Mouse (Mus musculus): Measurements from ENCODE around the gene Zfp189. TPM values are rescaled to one million over a fixed set of nuclear protein-coding genes. Genes with fewer than 3 reads are reported as not detected.

Zfp189 gene
- polyA plus RNA-seq, 1 experiment from 2014 or later = 9.0 TPM

- H3K9ac ChIP-seq (ENCODE audit: low read depth, low read length) = no peak overlapping the region
- H3K27ac ChIP-seq = no peak overlapping the region
- no peaks in the 10 kb centered on the region for H3K27me3 ChIP-seq (ENCODE audit: insufficient read depth, low read length)
- DNase-seq (ENCODE audit: low spot score) (no peak), ATAC-seq (replicated peaks; ENCODE audit: low FRiP score, low read depth) (no peak)
- no peak overlapping the region for H3K4me3 ChIP-seq (replicated peaks; ENCODE audit: low read depth, low read length)
- H3K4me2 ChIP-seq (ENCODE audit: low read length) = no peak overlapping the region
- no peaks in the 10 kb centered on the region for H3K36me3 ChIP-seq (ENCODE audit: insufficient read depth, low read length)
- H3K4me1 ChIP-seq (replicated peaks; ENCODE audit: insufficient read depth, low read length) = no peaks in the 10 kb centered on the region
- TF ChIP-seq CTCF (IDR thresholded peaks at IDR 0.05; ENCODE audit: low read depth) = no peak
- no peaks in the 10 kb centered on the region for H3K9me3 ChIP-seq (replicated peaks; ENCODE audit: low read length)
- 87% methylated on average over 2 of the region's 2 CpGs for WGBS
These were observed 37.2 kb downstream of the Zfp189 start for GRCm38 (mm10) chr4:49558181-49558580.

GRCm38 (mm10) chr4:49559915-49560772 lies 39.2 kb downstream of the Zfp189 start:
- H3K9ac ChIP-seq (ENCODE audit: low read depth, low read length) = no peak overlapping the region
- ATAC-seq (replicated peaks; ENCODE audit: low FRiP score, low read depth) (peak; percentile 91), DNase-seq (ENCODE audit: low spot score) (peak; percentile 21)
- TF ChIP-seq CTCF (IDR thresholded peaks at IDR 0.05; ENCODE audit: low read depth) = no peak
- H3K4me3 ChIP-seq (replicated peaks; ENCODE audit: low read depth, low read length) = no peak overlapping the region
- WGBS = 52% methylated on average over 20 of the region's 20 CpGs
- no peak overlapping the region for H3K4me2 ChIP-seq (ENCODE audit: low read length)
- no peaks in the 10 kb centered on the region for H3K27me3 ChIP-seq (ENCODE audit: insufficient read depth, low read length)
- H3K27ac ChIP-seq = no peak overlapping the region
- H3K36me3 ChIP-seq (ENCODE audit: insufficient read depth, low read length) = no peaks in the 10 kb centered on the region
- no peaks in the 10 kb centered on the region for H3K4me1 ChIP-seq (replicated peaks; ENCODE audit: insufficient read depth, low read length)
- H3K9me3 ChIP-seq (replicated peaks; ENCODE audit: low read length) = no peaks in the 10 kb centered on the region

GRCm38 (mm10) chr4:49567613-49568012 lies 46.6 kb downstream of the Zfp189 start:
- Histone ChIP-seq H3K4me2 (ENCODE audit: low read length) (no peak overlapping the region), H3K9me3 (replicated peaks; ENCODE audit: low read length) (no peaks in the 10 kb centered on the region), H3K36me3 (ENCODE audit: insufficient read depth, low read length) (no peaks in the 10 kb centered on the region), H3K4me3 (replicated peaks; ENCODE audit: low read depth, low read length) (no peak overlapping the region), H3K9ac (ENCODE audit: low read depth, low read length) (no peak overlapping the region), H3K27ac (no peak overlapping the region), H3K27me3 (ENCODE audit: insufficient read depth, low read length) (no peaks in the 10 kb centered on the region), H3K4me1 (replicated peaks; ENCODE audit: insufficient read depth, low read length) (no peaks in the 10 kb centered on the region)
- TF ChIP-seq CTCF (IDR thresholded peaks at IDR 0.05; ENCODE audit: low read depth) = peak; percentile 97
- DNase-seq (ENCODE audit: low spot score) = peak; percentile 90
- no peak for ATAC-seq (replicated peaks; ENCODE audit: low FRiP score, low read depth)
- 20% methylated on average over 3 of the region's 3 CpGs for WGBS

GRCm38 (mm10) chr4:49572194-49572593 lies 51.2 kb downstream of the Zfp189 start:
- ATAC-seq (replicated peaks; ENCODE audit: low FRiP score, low read depth) (no peak), DNase-seq (ENCODE audit: low spot score) (no peak)
- TF ChIP-seq CTCF (IDR thresholded peaks at IDR 0.05; ENCODE audit: low read depth) = no peak
- H3K9me3 ChIP-seq (replicated peaks; ENCODE audit: low read length) = no peaks in the 10 kb centered on the region
- H3K36me3 ChIP-seq (ENCODE audit: insufficient read depth, low read length) = no peaks in the 10 kb centered on the region
- H3K9ac ChIP-seq (ENCODE audit: low read depth, low read length) = no peak overlapping the region
- 87% methylated on average over 4 of the region's 4 CpGs for WGBS
- H3K27ac ChIP-seq = no peak overlapping the region
- no peaks in the 10 kb centered on the region for H3K4me1 ChIP-seq (replicated peaks; ENCODE audit: insufficient read depth, low read length)
- H3K27me3 ChIP-seq (ENCODE audit: insufficient read depth, low read length) = no peaks in the 10 kb centered on the region
- no peak overlapping the region for H3K4me2 ChIP-seq (ENCODE audit: low read length)
- no peak overlapping the region for H3K4me3 ChIP-seq (replicated peaks; ENCODE audit: low read depth, low read length)

Other genes starting within 250 kb of the Zfp189 start
- 6.2 and 6.8 TPM in 2 replicates for gene Acnat2, start 113.0 kb upstream of the Zfp189 start, polyA plus RNA-seq (2015; fragmentation: Nextera tagmentation; extraction: Ambion mirVana)
- 1.0 TPM in 2 replicates for gene Acnat1, start 47.3 kb upstream of the Zfp189 start, polyA plus RNA-seq (2015; fragmentation: Nextera tagmentation; extraction: Ambion mirVana)
- 0.10 and 0.20 TPM in 2 replicates for gene Baat, start 14.6 kb upstream of the Zfp189 start, polyA plus RNA-seq (2015; fragmentation: Nextera tagmentation; extraction: Ambion mirVana)
- 93.8 and 96.4 TPM in 2 replicates for gene Mrpl50, start 83 bp upstream of the Zfp189 start, polyA plus RNA-seq (2015; fragmentation: Nextera tagmentation; extraction: Ambion mirVana)
- gene Aldob, start 28.4 kb downstream of the Zfp189 start, polyA plus RNA-seq (2015; fragmentation: Nextera tagmentation; extraction: Ambion mirVana) = 929 and 971 TPM in 2 replicates
- 29.6 and 30.1 TPM in 2 replicates for gene Tmem246, start 76.7 kb downstream of the Zfp189 start, polyA plus RNA-seq (2015; fragmentation: Nextera tagmentation; extraction: Ambion mirVana)
- gene Rnf20, start 110.8 kb downstream of the Zfp189 start, polyA plus RNA-seq (2015; fragmentation: Nextera tagmentation; extraction: Ambion mirVana) = 31.3 and 34.0 TPM in 2 replicates
- gene Ppp3r2, start 160.8 kb downstream of the Zfp189 start, polyA plus RNA-seq (2015; fragmentation: Nextera tagmentation; extraction: Ambion mirVana) = not detected in 2 replicates